Mouse (Mus musculus) ES-E14 (cell line): ENCODE measurements around the gene Rbl1.

ENCODE experiments used
- HCFC1 ChIP-seq: IDR thresholded peaks from 2 replicates; pipeline ENCODE4 v1.6.1; 2012; ENCODE audit warnings: low read length, inconsistent platforms, borderline replicate concordance; ENCODE audit not compliant: insufficient read depth
- ZNF384 ChIP-seq: IDR thresholded peaks from 2 replicates; pipeline ENCODE4 v1.6.1; 2012; ENCODE audit warnings: low read depth, low read length, inconsistent platforms

DNA sequence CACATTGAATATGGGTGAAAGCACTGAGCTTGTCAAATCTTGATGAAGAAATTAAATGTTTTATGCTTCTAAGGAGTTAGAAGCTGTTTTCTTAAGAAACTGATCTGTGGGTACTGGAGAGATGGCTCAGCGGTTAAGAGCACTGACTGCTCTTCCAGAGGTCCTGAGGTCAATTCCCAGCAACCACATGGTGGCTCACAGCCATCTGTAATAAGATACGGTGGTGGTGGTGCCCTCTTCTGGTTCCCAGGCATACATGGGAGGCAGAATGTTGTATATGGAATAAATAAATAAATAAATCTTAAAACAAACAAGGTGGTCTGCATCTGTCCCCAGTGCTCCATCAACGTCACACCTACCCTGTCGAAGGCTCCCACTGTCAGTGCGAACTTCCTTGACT, 29.9 kb downstream of the Rbl1 start:
- TF ChIP-seq ZNF384 (no peak), HCFC1 (no peak)
